Comparison of ENCODE assay signal across 19 mouse cellular contexts in genomic region chr6:49588677-49589076, GRCm38 (mm10).
DNase-seq lines count a peak whose midpoint lies in the region; ATAC-seq lines count a peak whose summit lies in the region.
"Had no signal": no experiment of that assay in that cellular context is flagged by ENCODE, and none has a peak within 500 bp of the region (broad histone marks: within the 10 kb centered on the region; RNA-seq: fewer than 3 reads in every experiment).

No protein-coding gene starts in this region.

- no peak for ATAC-seq in CD4-positive, CD25-positive, alpha-beta regulatory T cell, adult 4 months
- ATAC-seq: activated CD4-positive, CD25-positive, alpha-beta regulatory T cell, adult 4 months; forebrain, embryonic 14.5 days; forebrain, embryonic 16.5 days; Patski had no signal

- peak; percentile 54 for DNase-seq in CD4-positive, CD25-positive, alpha-beta regulatory T cell, adult 2 months (ENCODE audit: low read depth, low spot score)
- DNase-seq in CD4-positive helper T cell, adult 2 months (ENCODE audit: low read depth, low spot score): peak; percentile 15
- peak; percentile 75 for DNase-seq in induced T-regulatory cell, adult 2 months (ENCODE audit: low read depth)
- no peak for DNase-seq in frontal cortex, adult 2 months (ENCODE audit: extremely low spot score in 1 of 2, low spot score in 1 of 2)
- DNase-seq: adrenal gland, adult 8-10 months; adrenal gland, postnatal 25 days; B cell, adult 2 months; cerebellum, adult 11 months; cerebellum, adult 18-20 months; cerebellum, adult 8-10 months; cerebellum, adult 9-11 months; cerebellum, postnatal 14 days; cerebellum, postnatal 36 days; embryo, embryonic 11 days had no signal

Comparison
In these comparisons a context has a peak if more than half of its experiments do, and no peak if none do; other contexts are left out.
1. DNase-seq: peak in CD4-positive, CD25-positive, alpha-beta regulatory T cell, adult 2 months (single experiment), CD4-positive helper T cell, adult 2 months (single experiment) and induced T-regulatory cell, adult 2 months (single experiment); none in frontal cortex, adult 2 months (0 of 2).